In the genomic region with DNA sequence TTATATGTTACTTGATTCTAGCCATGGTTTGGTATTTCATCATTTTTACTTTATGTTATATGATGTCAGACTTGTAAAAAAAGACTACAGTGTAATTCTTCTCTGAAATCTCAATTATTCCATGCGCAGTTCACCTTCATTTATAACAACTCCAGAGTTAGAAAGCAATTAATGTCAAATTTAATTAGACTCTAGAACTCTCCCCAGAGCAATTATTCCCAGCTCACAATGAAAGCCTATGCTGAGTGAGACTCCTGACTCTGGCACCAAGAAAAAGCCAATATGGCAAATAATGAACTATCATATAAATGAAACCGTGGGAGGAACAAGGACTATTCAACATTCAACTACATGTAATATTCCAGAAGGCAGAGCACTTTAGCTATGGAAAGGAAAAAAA, we compare ENCODE assay signal across 28 mouse cellular contexts.
DNase-seq lines count a peak whose midpoint lies in the region; ATAC-seq and TF ChIP-seq lines count a peak whose summit lies in the region.
"Had no signal": no experiment of that assay in that cellular context is flagged by ENCODE, and none has a peak within 500 bp of the region (broad histone marks: within the 10 kb centered on the region; RNA-seq: fewer than 3 reads in every experiment).

No protein-coding gene starts in this region.

- no peaks in the 10 kb centered on the region for H3K27me3 ChIP-seq in forebrain, embryonic 14.5 days (replicated peaks; ENCODE audit: control insufficient read depth, insufficient read depth, low read length)
- no peaks in the 10 kb centered on the region for H3K27me3 ChIP-seq in forebrain, embryonic 11.5 days (ENCODE audit: control insufficient read depth, insufficient read depth, low read length)
- H3K27me3 ChIP-seq in heart, embryonic 11.5 days (ENCODE audit: control insufficient read depth, insufficient read depth, low read length), result no peaks in the 10 kb centered on the region
- H3K27me3 ChIP-seq: CH12.LX; embryonic facial prominence, embryonic 12.5 days; forebrain, embryonic 13.5 days; heart, embryonic 13.5 days had no signal

- no peaks in the 10 kb centered on the region for H3K4me1 ChIP-seq in forebrain, embryonic 14.5 days (ENCODE audit: control insufficient read depth, insufficient read depth, low read length)
- H3K4me1 ChIP-seq in forebrain, embryonic 11.5 days (replicated peaks; ENCODE audit: control insufficient read depth, insufficient read depth, low read length), result no peaks in the 10 kb centered on the region
- H3K4me1 ChIP-seq in heart, embryonic 11.5 days (ENCODE audit: control insufficient read depth, insufficient read depth, low read length), result no peaks in the 10 kb centered on the region
- H3K4me1 ChIP-seq: embryonic facial prominence, embryonic 12.5 days; forebrain, embryonic 13.5 days; heart, embryonic 13.5 days had no signal

- ATAC-seq in forebrain, embryonic 14.5 days, result no peak
- no peak for ATAC-seq in forebrain, embryonic 11.5 days (replicated peaks; ENCODE audit: low FRiP score)
- no peak for ATAC-seq in heart, embryonic 11.5 days (replicated peaks; ENCODE audit: insufficient number of reproducible peaks, low FRiP score, low TSS enrichment)
- ATAC-seq: forebrain, embryonic 13.5 days; forebrain, postnatal 0 days; hindbrain, postnatal 0 days; inflammation-experienced regulatory T-cells, adult 6 months had no signal

- H3K9me3 ChIP-seq in forebrain, embryonic 14.5 days (replicated peaks; ENCODE audit: control insufficient read depth, low read length), result no peaks in the 10 kb centered on the region
- H3K9me3 ChIP-seq in forebrain, embryonic 11.5 days (ENCODE audit: control insufficient read depth, low read length), result no peaks in the 10 kb centered on the region
- H3K9me3 ChIP-seq in heart, embryonic 11.5 days (replicated peaks; ENCODE audit: control insufficient read depth, low read length), result no peaks in the 10 kb centered on the region
- H3K9me3 ChIP-seq: embryonic facial prominence, embryonic 12.5 days; forebrain, embryonic 13.5 days; G1E; heart, embryonic 13.5 days had no signal

- TF ChIP-seq CTCF in brain, embryonic 14.5 days (IDR thresholded peaks at IDR 0.05; ENCODE audit: borderline replicate concordance, extremely low read depth, insufficient read depth, insufficient read length), result no peak

- H3K36me3 ChIP-seq in forebrain, embryonic 14.5 days (ENCODE audit: control insufficient read depth, insufficient read depth, low read length), result no peaks in the 10 kb centered on the region
- no peaks in the 10 kb centered on the region for H3K36me3 ChIP-seq in forebrain, embryonic 11.5 days (ENCODE audit: control insufficient read depth, insufficient read depth, low read length)
- no peaks in the 10 kb centered on the region for H3K36me3 ChIP-seq in heart, embryonic 11.5 days (ENCODE audit: control insufficient read depth, insufficient read depth, low read length)
- H3K36me3 ChIP-seq: embryonic facial prominence, embryonic 12.5 days; G1E; heart, embryonic 13.5 days had no signal

- WGBS in forebrain, embryonic 14.5 days, result 36% methylated on average over 2 of the region's 2 CpGs
- 72% methylated on average over 2 of the region's 2 CpGs for WGBS in forebrain, embryonic 11.5 days
- 73% methylated on average over 2 of the region's 2 CpGs for WGBS in heart, embryonic 11.5 days (ENCODE audit: insufficient replicate concordance)

- DNase-seq in forebrain, embryonic 14.5 days (ENCODE audit: low spot score), result peak; percentile 19
- DNase-seq in forebrain, embryonic 11.5 days (ENCODE audit: low spot score), result no peak
- DNase-seq in Muller cell, postnatal 12 days (ENCODE audit: inconsistent ontology term), result peak; percentile 76
- peak; percentile 39 for DNase-seq in brain, embryonic 14.5 days (ENCODE audit: low read depth)
- DNase-seq in retina, postnatal 7 days (ENCODE audit: low read depth, low spot score), result peak; percentile 2
- no peak for DNase-seq in spleen, postnatal 36 days (ENCODE audit: low spot score in 2 of 2)
- DNase-seq: adrenal gland, adult 2 months; adrenal gland, postnatal 14 days; B cell, adult 2 months; cerebellum, adult 18-20 months; cerebellum, adult 9-10 months; cerebellum, postnatal 14 days; forebrain, postnatal 0 days; gastrocnemius, adult 2 months; gastrocnemius, postnatal 25 days; heart, adult 18-20 months; heart, postnatal 14 days; heart, postnatal 4 days had no signal

- no peak overlapping the region for H3K27ac ChIP-seq in forebrain, embryonic 14.5 days (ENCODE audit: low read depth, low read length)
- H3K27ac ChIP-seq in forebrain, embryonic 11.5 days (ENCODE audit: low read depth, low read length), result no peak overlapping the region
- H3K27ac ChIP-seq in heart, embryonic 11.5 days (ENCODE audit: low read depth, low read length), result no peak overlapping the region
- H3K27ac ChIP-seq: embryonic facial prominence, embryonic 12.5 days; forebrain, embryonic 13.5 days; gastrocnemius, adult 2 months; heart, embryonic 13.5 days; hindbrain, postnatal 0 days had no signal

- TF ChIP-seq POLR2A in brain, embryonic 14.5 days (IDR thresholded peaks at IDR 0.05; ENCODE audit: borderline replicate concordance, extremely low read depth, insufficient read depth, insufficient read length, poor library complexity, severe bottlenecking), result no peak

- no peak overlapping the region for H3K9ac ChIP-seq in forebrain, embryonic 14.5 days (ENCODE audit: low read length)
- no peak overlapping the region for H3K9ac ChIP-seq in forebrain, embryonic 11.5 days (ENCODE audit: low read length)
- no peak overlapping the region for H3K9ac ChIP-seq in heart, embryonic 11.5 days (ENCODE audit: low read depth, low read length)
- H3K9ac ChIP-seq: embryonic facial prominence, embryonic 12.5 days; forebrain, embryonic 13.5 days; forebrain, postnatal 0 days; heart, embryonic 13.5 days; hindbrain, embryonic 14.5 days had no signal

- H3K4me3 ChIP-seq in forebrain, embryonic 14.5 days (ENCODE audit: low read depth, low read length), result no peak overlapping the region
- H3K4me3 ChIP-seq in forebrain, embryonic 11.5 days (ENCODE audit: low read depth, low read length), result no peak overlapping the region
- no peak overlapping the region for H3K4me3 ChIP-seq in heart, embryonic 11.5 days (ENCODE audit: low read depth, low read length)
- H3K4me3 ChIP-seq: embryonic facial prominence, embryonic 12.5 days; erythroblast, embryonic 14.5 days; forebrain, embryonic 13.5 days; gastrocnemius, adult 2 months; heart, embryonic 13.5 days had no signal

- no peak overlapping the region for H3K4me2 ChIP-seq in forebrain, embryonic 14.5 days (ENCODE audit: low read length)
- no peak overlapping the region for H3K4me2 ChIP-seq in forebrain, embryonic 11.5 days (ENCODE audit: low read depth, low read length, severe bottlenecking)
- no peak overlapping the region for H3K4me2 ChIP-seq in heart, embryonic 11.5 days
- H3K4me2 ChIP-seq: embryonic facial prominence, embryonic 12.5 days; forebrain, embryonic 13.5 days; heart, embryonic 13.5 days; hindbrain, embryonic 14.5 days had no signal

Comparison
In these comparisons a context has a peak if more than half of its experiments do, and no peak if none do; other contexts are left out.
1. DNase-seq: peak in forebrain, embryonic 14.5 days (single experiment), Muller cell, postnatal 12 days (single experiment), brain, embryonic 14.5 days (single experiment) and retina, postnatal 7 days (single experiment); none in forebrain, embryonic 11.5 days (single experiment) and spleen, postnatal 36 days (0 of 2).